Comparison of ENCODE assay signal across 26 mouse cellular contexts in genomic region chr14:44861161-44861560, GRCm38 (mm10). TPM values are rescaled to one million over a fixed set of nuclear protein-coding genes. Genes with fewer than 3 reads are reported as not detected.
DNase-seq lines count a peak whose midpoint lies in the region; ATAC-seq lines count a peak whose summit lies in the region.
"Had no signal": no experiment of that assay in that cellular context is flagged by ENCODE, and none has a peak within 500 bp of the region (broad histone marks: within the 10 kb centered on the region; RNA-seq: fewer than 3 reads in every experiment).

No protein-coding gene starts in this region.

- peak overlapping the region; percentile 59 for H3K4me3 ChIP-seq in megakaryocyte, embryonic 14.5 days (replicated peaks)
- H3K4me3 ChIP-seq: embryonic facial prominence, embryonic 13.5 days; embryonic facial prominence, embryonic 15.5 days; erythroblast, embryonic 14.5 days; forebrain, embryonic 10.5 days; forebrain, embryonic 12.5 days had no signal

- no peak for DNase-seq in right cerebral cortex, postnatal 10 days (ENCODE audit: low spot score in 2 of 2)
- no peak for DNase-seq in embryo, embryonic 10.5 days (ENCODE audit: low spot score)
- DNase-seq: adrenal gland, adult 2 months; adrenal gland, postnatal 10 days; adrenal gland, postnatal 25 days; cerebellum, adult 11 months; cerebellum, adult 18-20 months; cerebellum, adult 8-10 months; cerebellum, adult 9-11 months; cerebellum, postnatal 14 days; cerebellum, postnatal 36 days; embryo, embryonic 11 days had no signal

- H3K9me3 ChIP-seq in megakaryocyte, embryonic 14.5 days = no peaks in the 10 kb centered on the region
- H3K9me3 ChIP-seq: embryonic facial prominence, embryonic 13.5 days; embryonic facial prominence, embryonic 15.5 days; forebrain, embryonic 10.5 days; forebrain, embryonic 12.5 days had no signal

- H3K27me3 ChIP-seq in megakaryocyte, embryonic 14.5 days (replicated peaks) = peaks cover 28% of the 10 kb centered on the region

- no peaks in the 10 kb centered on the region for H3K36me3 ChIP-seq in megakaryocyte, embryonic 14.5 days (replicated peaks; ENCODE audit: low read length)
- H3K36me3 ChIP-seq: embryonic facial prominence, embryonic 13.5 days; embryonic facial prominence, embryonic 15.5 days; forebrain, embryonic 10.5 days; forebrain, embryonic 12.5 days had no signal

- no peak for ATAC-seq in megakaryocyte, adult 5-6 weeks (ENCODE audit: poor library complexity, severe bottlenecking)
- ATAC-seq in granulocyte monocyte progenitor cell, adult 5-6 weeks (replicated peaks; ENCODE audit: poor library complexity, severe bottlenecking) = peak; percentile 73
- peak; percentile 68 for ATAC-seq in megakaryocyte progenitor cell, adult 5-6 weeks (replicated peaks; ENCODE audit: poor library complexity)
- ATAC-seq: forebrain, embryonic 14.5 days; forebrain, embryonic 16.5 days had no signal

- peaks cover 27% of the 10 kb centered on the region for H3K4me1 ChIP-seq in megakaryocyte, embryonic 14.5 days

RNA-seq across cellular contexts. Expression of gene Ptgdr, which starts 2.0 kb away (rescaled TPM):
- not detected in 2 replicates for polyA plus RNA-seq in megakaryocyte, embryonic 14.5 days (2012; ENCODE audit: insufficient read depth, low replicate concordance)
- 0.30 TPM in 1 of 2 replicates, not detected in the other for total RNA-seq in megakaryocyte, adult 5-6 weeks (2015)
- 0.20 and 0.22 TPM in 2 replicates for total RNA-seq in megakaryocyte, adult 5-6 weeks (2017)
- total RNA-seq in granulocyte monocyte progenitor cell, adult 5-6 weeks (2014; fragmentation: Nextera tagmentation) = not detected in 2 replicates
- not detected in 2 replicates for total RNA-seq in granulocyte monocyte progenitor cell, adult 5-6 weeks (2017)
- not detected in 2 replicates for total RNA-seq in megakaryocyte progenitor cell, adult 5-6 weeks (2015)
- not detected in 2 replicates for total RNA-seq in megakaryocyte progenitor cell, adult 5-6 weeks (2017)
- total RNA-seq: adrenal gland, adult 2 months; adrenal gland, postnatal 10 days; adrenal gland, postnatal 25 days; ES-E14; MEL had no signal
- polyA plus RNA-seq: C2C12; erythroblast, embryonic 14.5 days; forebrain, embryonic 10.5 days had no signal
